Mouse (Mus musculus): Measurements from ENCODE around the gene Dcx.

The Dcx gene

GRCm38 (mm10) chrX:143846637-143847036, 86.5 kb downstream of the Dcx start:
- DNase-seq (ENCODE audit: inconsistent age in 2 of 2, low spot score in 1 of 2): no peak

- no peak for DNase-seq (ENCODE audit: inconsistent age in 2 of 2, low spot score in 1 of 2)
Observed at GRCm38 (mm10) chrX:143827212-143827611, 105.9 kb downstream of the Dcx start, which contains the start of gene Capn6. Capn6 (minus strand) TSS chrX:143827414.

- DNase-seq (ENCODE audit: inconsistent age in 2 of 2, low spot score in 1 of 2): no peak
Observed at GRCm38 (mm10) chrX:143826521-143826920, 106.6 kb downstream of the Dcx start.

- DNase-seq (ENCODE audit: inconsistent age in 2 of 2, low spot score in 1 of 2): no peak
Observed at GRCm38 (mm10) chrX:143818961-143819360, 114.2 kb downstream of the Dcx start.

- DNase-seq (ENCODE audit: inconsistent age in 2 of 2, low spot score in 1 of 2): no peak
Observed at GRCm38 (mm10) chrX:143815948-143816347, 117.2 kb downstream of the Dcx start.

Data from adrenal gland, adult (tissue).